Mouse (Mus musculus) liver, adult 2 months (tissue): ENCODE results near the gene Six1. TPM values are rescaled to one million over a fixed set of nuclear protein-coding genes. Genes with fewer than 3 reads are reported as not detected.

Experiments
- DNase-seq: peaks from one replicate; pipeline ENCODE4 v3.0.0-alpha.2; 2011; ENCODE audit warnings: low read depth, low spot score; ENCODE audit errors: extremely low read depth
- H3K27ac ChIP-seq: fragments of 200-500 bp; replicated peaks from 2 replicates; pipeline ENCODE4 v1.5.1; 2012; ENCODE audit warnings: low read depth, mild to moderate bottlenecking, control low read depth, inconsistent platforms, low read length; ENCODE audit not compliant: insufficient read depth
- H3K27me3 ChIP-seq: fragments of 200-500 bp; 2 replicates; pipeline ENCODE4 v1.6.1; 2012; ENCODE audit warnings: mild to moderate bottlenecking, moderate library complexity, low read length, inconsistent platforms; ENCODE audit not compliant: control insufficient read depth, insufficient read depth
- H3K36me3 ChIP-seq: fragments of 200-500 bp; 2 replicates; pipeline ENCODE4 v1.6.1; 2012; ENCODE audit warnings: low read length, inconsistent platforms; ENCODE audit not compliant: control insufficient read depth, insufficient read depth
- H3K4me1 ChIP-seq: fragments of 200-500 bp; 2 replicates; pipeline ENCODE4 v1.6.1; 2011; ENCODE audit warnings: low read length; ENCODE audit not compliant: control insufficient read depth, insufficient read depth
- H3K4me3 ChIP-seq: fragments of 200-500 bp; 2 replicates; pipeline ENCODE4 v1.5.1; 2011; ENCODE audit warnings: low read depth, mild to moderate bottlenecking, control low read depth, low read length, moderate library complexity; ENCODE audit not compliant: insufficient read depth
- H3K79me2 ChIP-seq: fragments of 200-500 bp; 2 replicates; pipeline ENCODE4 v1.6.1; 2012; ENCODE audit warnings: inconsistent platforms, mild to moderate bottlenecking, low read length, moderate library complexity; ENCODE audit not compliant: control insufficient read depth, insufficient read depth
- H3K9ac ChIP-seq: fragments of 200-500 bp; 2 replicates; pipeline ENCODE4 v1.6.1; 2012; ENCODE audit warnings: low read depth, mild to moderate bottlenecking, control low read depth, inconsistent platforms, low read length
- CTCF ChIP-seq: fragments of 200-500 bp; IDR thresholded peaks from 2 replicates; pipeline ENCODE4 v1.5.1; 2011; ENCODE audit warnings: low read depth, low read length, control low read depth
- POLR2A ChIP-seq: fragments of 200-500 bp; IDR thresholded peaks from 2 replicates; pipeline ENCODE4 v1.6.1; 2011; ENCODE audit warnings: low read length, control low read depth; ENCODE audit not compliant: insufficient read depth; ENCODE audit errors: extremely low read depth
- WGBS: fragments of 180-500 bp; shearing (Covaris S2); methylation state at CpG from one replicate; pipeline ENCODE4 v1.1.7; 2018; 5-methylcytosine and 5-hydroxymethylcytosine counted together
- polyA plus RNA-seq: library from polyadenylated mRNA; depleted of rRNA; stranded (reverse); fragments of >200 nt; gene quantifications from 2 replicates; pipeline ENCODE4 v1.2.3, GENCODE M21; 2012
- total RNA-seq: library from RNA; depleted of rRNA; stranded (reverse); fragments of >200 nt; gene quantifications from 2 replicates; pipeline ENCODE4 v1.2.3, GENCODE M21; 2014

Gene Six1
- total and polyA plus RNA-seq, 2 experiments = 0.09 TPM; not detected in 1

DNA sequence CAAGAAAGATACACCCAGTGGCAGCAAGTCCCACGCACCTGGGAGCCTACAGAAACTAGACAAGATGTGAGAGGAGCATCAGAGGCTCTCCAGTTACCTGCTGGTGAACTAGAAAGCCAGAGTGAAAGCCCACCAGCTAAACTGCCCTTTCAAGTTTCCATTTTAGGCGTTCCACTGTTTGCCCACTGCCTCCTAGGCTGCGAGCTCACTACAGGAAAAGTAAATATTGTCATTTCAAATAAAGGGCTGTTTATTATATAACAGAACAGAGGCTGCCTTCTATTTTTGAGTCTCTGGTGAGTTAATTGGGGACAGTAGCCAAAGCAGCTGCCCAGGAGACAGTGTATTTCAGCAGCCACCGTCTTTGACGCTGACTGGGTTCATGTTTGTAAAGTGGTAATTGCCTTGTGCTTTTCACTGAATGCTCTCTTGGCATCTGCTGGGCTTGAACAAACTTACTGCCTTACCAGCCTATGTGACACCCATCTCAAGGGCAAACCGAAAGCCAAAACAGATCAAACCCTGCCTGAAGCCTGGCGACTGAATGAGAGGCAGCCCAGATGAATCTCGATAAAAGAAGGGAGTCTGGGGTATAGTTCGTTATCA, 7.2 kb upstream of the Six1 start:
- TF ChIP-seq CTCF = no peak
- no peak for TF ChIP-seq POLR2A
- Histone ChIP-seq H3K79me2 (no peaks in the 10 kb centered on the region), H3K36me3 (no peaks in the 10 kb centered on the region), H3K4me3 (no peak overlapping the region), H3K27ac (no peak overlapping the region), H3K4me1 (no peaks in the 10 kb centered on the region), H3K27me3 (peaks cover 2% of the 10 kb centered on the region; the same call in 1 of the 2 replicates), H3K9ac (no peak overlapping the region)
- peak; percentile 67 for DNase-seq
- 17% methylated on average over 9 of the region's 9 CpGs for WGBS

GRCm38 (mm10) chr12:73057492-73057891, 3.8 kb upstream of the Six1 start:
- Histone ChIP-seq H3K27me3 (peaks cover 8% of the 10 kb centered on the region; the same call in 1 of the 2 replicates), H3K79me2 (no peaks in the 10 kb centered on the region), H3K36me3 (no peaks in the 10 kb centered on the region), H3K4me1 (peaks cover 3% of the 10 kb centered on the region; the same call in 1 of the 2 replicates), H3K4me3 (no peak overlapping the region), H3K27ac (no peak overlapping the region), H3K9ac (no peak overlapping the region)
- TF ChIP-seq POLR2A (no peak), CTCF (no peak)
- 90% methylated on average over 6 of the region's 6 CpGs for WGBS
- no peak for DNase-seq

DNA sequence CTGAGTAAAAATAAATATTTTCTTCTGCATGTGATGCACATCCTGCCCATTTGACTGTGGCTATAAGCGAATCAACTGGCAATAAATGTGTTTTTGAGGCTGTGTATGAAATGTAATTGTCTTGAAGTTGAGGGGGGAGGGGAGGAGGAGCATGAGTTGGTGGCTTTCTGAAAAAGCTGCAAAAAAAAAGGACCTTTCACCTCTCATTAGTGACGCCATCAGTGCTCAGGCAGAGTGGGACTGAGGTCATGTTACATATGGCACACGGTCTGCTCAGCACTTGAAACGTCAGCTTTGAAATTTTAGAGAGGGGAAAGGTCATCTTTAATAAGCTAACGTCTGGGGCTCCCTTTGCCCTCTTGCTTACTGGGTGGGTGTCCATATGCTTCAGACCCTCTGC, 1.8 kb upstream of the Six1 start:
- Histone ChIP-seq H3K4me3 (no peak overlapping the region), H3K9ac (no peak overlapping the region), H3K4me1 (peaks cover 3% of the 10 kb centered on the region; the same call in 1 of the 2 replicates), H3K79me2 (no peaks in the 10 kb centered on the region), H3K27ac (no peak overlapping the region), H3K27me3 (peaks cover 19% of the 10 kb centered on the region), H3K36me3 (no peaks in the 10 kb centered on the region)
- 21% methylated on average over 5 of the region's 5 CpGs for WGBS
- no peak for DNase-seq
- no peak for TF ChIP-seq CTCF

GRCm38 (mm10) chr12:73054576-73055185, 994 bp upstream of the Six1 start:
- Histone ChIP-seq H3K27ac (no peak overlapping the region), H3K36me3 (no peaks in the 10 kb centered on the region), H3K79me2 (no peaks in the 10 kb centered on the region), H3K9ac (no peak overlapping the region), H3K4me3 (no peak overlapping the region), H3K4me1 (peaks cover 3% of the 10 kb centered on the region; the same call in 1 of the 2 replicates), H3K27me3 (peaks cover 27% of the 10 kb centered on the region)
- no peak for TF ChIP-seq CTCF
- no peak for TF ChIP-seq POLR2A
- DNase-seq = no peak
- 39% methylated on average over 15 of the region's 15 CpGs for WGBS

GRCm38 (mm10) chr12:73052651-73053591, 766 bp downstream of the Six1 start:
- no peak for DNase-seq
- Histone ChIP-seq H3K27me3 (peaks cover 27% of the 10 kb centered on the region), H3K79me2 (no peaks in the 10 kb centered on the region), H3K4me3 (no peak overlapping the region), H3K27ac (no peak overlapping the region), H3K9ac (no peak overlapping the region), H3K4me1 (peaks cover 3% of the 10 kb centered on the region; the same call in 1 of the 2 replicates), H3K36me3 (no peaks in the 10 kb centered on the region)
- TF ChIP-seq CTCF = no peak
- no peak for TF ChIP-seq POLR2A
- WGBS = 12% methylated on average over 34 of the region's 34 CpGs
